In genomic region chr10:99380170-99380569, GRCm38 (mm10) we compare ENCODE assay signal across 17 mouse cellular contexts.
"Had no signal": no experiment of that assay in that cellular context is flagged by ENCODE, and none has a peak within 500 bp of the region (broad histone marks: within the 10 kb centered on the region; RNA-seq: fewer than 3 reads in every experiment).

No protein-coding gene starts in this region.

- ATAC-seq: liver, postnatal 0 days; lung, postnatal 0 days; midbrain, embryonic 13.5 days; midbrain, embryonic 15.5 days had no signal

- DNase-seq: liver, embryonic 13.5 days; liver, postnatal 0 days; lung, adult 2 months; lung, postnatal 14 days; right cerebral cortex, postnatal 25 days; right cerebral cortex, postnatal 4 days; spleen, adult 18-20 months; thymus, adult 2 months; thymus, postnatal 25 days had no signal

- H3K4me3 ChIP-seq: liver, embryonic 13.5 days; liver, embryonic 15.5 days; lung, embryonic 15.5 days; megakaryocyte, embryonic 14.5 days; midbrain, embryonic 13.5 days; midbrain, embryonic 15.5 days; neural tube, embryonic 12.5 days had no signal

- H3K4me1 ChIP-seq: liver, embryonic 13.5 days; liver, embryonic 15.5 days; midbrain, embryonic 13.5 days; midbrain, embryonic 15.5 days; neural tube, embryonic 12.5 days had no signal

- H3K27ac ChIP-seq: liver, embryonic 13.5 days; liver, embryonic 15.5 days; lung, embryonic 15.5 days; macrophage; midbrain, embryonic 13.5 days; midbrain, embryonic 15.5 days; neural tube, embryonic 12.5 days had no signal
